Mouse (Mus musculus) lung, postnatal 4 days (tissue): ENCODE results near the gene Dysf.

ENCODE experiments used
- DNase-seq, 2 experiments: peaks; one replicate each; pipeline ENCODE4 v3.0.0; 2021

Gene Dysf

DNA sequence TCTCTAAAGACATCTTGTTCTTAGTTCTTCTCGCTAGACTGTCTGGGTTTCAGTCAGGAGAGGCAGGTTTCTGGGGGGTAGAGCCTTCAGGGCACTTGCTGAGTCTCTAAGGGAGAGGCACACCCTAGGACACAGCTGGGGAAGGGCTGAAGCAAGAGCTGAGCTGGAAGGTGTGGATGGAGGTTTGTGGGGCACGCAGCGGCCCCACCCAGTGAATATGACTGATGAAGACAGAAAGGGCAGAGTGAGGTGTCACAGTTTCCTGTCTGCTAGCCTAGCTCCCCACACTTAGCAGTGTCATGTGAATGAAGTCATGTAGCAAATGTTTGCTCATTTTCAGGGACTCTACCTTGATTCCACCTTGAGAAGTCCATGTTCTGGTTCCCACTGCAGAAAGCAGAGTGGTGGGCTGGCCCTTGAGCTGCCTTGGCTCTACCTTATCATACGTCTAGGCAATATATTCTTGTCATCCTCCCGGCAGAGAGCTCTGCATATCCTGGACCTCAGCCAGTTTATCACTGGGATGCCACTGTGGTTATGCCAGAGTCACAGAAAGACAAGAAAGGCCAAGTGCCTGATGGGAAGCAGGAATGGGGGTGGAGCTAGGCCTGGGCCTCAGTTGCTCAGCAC, 170.5 kb downstream of the Dysf start:
- DNase-seq: no peak

DNA sequence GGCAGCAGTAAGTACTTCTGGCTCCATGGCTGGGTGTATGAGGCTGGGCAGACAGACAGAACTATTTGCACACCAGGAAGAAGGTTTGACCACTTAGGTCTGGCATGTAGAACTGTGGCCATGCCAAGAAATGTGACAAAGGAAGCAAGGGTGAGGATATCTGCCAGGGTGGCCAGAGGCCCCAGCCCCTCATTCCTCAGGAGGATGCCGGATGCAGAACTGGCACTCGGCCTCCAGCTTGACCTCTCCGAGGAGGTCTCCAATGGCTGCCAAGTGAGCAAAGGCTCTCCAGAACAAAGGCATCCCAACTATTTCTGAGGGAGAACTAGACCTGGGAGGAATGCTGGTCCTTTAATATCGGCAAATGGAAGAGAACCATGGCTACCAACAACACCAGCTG, 173.1 kb downstream of the Dysf start:
- peak; percentile 58 to 86 for DNase-seq

DNA sequence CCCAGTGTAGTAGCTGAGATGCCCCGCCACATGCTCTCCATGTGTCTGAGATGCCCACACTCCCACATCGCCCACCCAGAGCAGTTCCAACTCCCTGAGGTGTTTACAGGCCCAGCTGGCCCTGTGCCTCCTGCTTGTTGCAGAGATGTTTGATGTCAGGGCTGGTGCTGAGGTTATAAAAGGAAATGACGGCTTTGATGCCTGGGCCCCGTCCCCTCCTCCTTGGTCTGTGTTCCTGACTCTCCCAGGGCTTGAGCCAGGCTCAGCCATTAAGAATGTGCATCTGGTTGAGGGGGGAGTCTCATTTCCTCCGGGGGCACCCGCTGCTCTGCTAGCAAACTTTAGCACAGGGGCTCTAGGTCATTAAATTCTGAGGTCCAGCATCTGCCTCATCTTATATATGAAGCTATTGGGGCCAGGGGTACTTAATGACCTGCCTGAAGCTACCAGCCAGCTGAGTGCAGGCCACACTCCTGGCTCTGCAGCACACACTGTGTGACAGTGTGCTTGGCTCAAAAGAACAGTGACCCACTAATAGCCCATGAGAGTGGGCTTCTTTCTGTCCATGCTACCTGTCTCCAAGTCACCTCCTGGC, 183.4 kb downstream of the Dysf start:
- peak in 1 of 2 experiments; percentile 37 for DNase-seq

DNA sequence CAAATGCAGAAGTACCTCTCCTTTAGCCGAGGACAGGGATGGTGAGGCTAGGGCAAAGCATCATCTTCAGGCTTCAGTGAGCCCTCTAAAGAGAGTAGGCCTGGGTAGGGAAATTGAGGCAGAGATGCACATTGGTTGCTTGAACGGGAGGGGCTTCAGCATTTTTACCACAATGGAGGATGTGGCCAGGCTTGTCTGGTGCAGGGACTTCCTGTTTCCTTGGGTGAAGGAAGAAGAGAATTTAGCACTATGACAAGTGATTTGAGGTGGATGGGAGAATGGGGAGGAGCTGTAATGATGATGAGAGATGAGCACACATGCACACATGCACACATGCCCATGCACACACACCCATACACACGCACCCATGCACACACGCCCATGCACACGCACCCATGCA, 188.1 kb downstream of the Dysf start:
- no peak for DNase-seq

DNA sequence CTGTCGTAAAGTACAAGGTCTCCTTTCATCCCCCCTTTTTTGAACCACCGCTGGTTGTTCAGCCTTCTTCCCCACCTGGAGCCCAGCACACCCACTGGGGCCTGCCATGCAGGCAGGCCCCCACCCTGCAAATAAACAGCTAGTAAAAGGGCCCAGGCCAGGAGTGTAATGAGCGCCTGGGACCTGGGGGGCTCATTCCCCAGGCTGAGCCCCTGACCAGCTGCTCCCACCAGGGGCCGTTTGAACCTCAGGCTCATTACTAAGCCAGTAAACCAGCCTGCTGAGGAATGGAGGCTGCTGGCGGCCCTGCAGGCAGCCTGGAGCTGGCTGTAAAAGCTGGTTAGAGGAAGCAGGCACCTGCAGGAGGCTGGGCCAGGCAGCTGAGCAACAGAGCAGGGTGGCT, 189.4 kb downstream of the Dysf start:
- no peak for DNase-seq

DNA sequence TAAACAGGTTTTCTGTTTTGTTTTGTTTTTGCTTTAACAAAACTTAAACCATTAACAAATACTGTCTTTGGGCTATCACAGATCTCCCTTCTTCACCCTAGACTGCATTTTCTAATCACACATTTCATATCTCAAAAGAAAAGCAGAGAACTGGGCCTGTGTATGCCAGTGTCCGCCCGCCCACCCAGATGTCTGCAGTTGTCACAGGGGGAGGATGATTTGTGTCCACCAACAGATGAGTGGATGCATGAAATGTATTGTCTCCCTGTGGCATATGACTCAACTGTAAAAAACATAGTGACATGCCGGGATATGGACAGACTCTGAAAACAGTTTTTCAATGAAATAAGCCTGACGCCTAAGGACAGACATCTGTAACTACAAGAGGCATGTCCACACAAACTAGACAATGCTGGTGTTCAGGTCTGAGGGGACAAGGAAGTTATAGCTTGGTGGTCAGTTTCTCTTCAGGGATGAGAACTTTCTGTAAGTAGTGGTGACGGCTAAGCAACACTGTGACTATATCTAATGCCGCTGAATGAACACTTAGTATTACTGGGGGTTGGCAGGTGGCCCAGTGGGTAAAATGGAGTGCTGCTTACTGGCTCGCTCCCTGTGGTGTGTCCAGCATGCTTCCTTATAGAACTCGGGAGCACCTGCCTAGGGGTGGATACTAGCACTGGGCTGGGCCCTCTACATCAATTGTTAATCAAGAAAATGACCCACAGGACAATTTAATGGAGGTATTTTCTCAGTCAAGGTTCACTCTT, 193.5 kb downstream of the Dysf start:
- no peak for DNase-seq

DNA sequence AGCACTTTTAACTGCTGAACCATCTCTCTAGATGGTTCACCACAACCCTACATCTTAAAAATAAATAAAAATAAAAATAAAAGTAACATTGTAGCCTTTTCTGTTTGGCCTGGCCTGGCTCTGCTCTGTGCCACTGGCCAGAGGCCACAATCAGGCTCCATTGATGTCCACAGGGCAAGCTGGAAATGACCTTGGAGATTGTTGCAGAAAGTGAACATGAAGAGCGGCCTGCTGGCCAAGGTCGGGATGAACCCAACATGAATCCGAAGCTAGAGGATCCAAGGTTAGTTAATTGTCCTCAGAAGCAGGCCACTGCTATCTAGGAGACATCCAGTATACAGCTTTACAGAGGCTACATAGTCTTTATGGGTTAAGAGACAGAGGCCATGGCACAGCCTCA, 197.2 kb downstream of the Dysf start:
- no peak for DNase-seq

DNA sequence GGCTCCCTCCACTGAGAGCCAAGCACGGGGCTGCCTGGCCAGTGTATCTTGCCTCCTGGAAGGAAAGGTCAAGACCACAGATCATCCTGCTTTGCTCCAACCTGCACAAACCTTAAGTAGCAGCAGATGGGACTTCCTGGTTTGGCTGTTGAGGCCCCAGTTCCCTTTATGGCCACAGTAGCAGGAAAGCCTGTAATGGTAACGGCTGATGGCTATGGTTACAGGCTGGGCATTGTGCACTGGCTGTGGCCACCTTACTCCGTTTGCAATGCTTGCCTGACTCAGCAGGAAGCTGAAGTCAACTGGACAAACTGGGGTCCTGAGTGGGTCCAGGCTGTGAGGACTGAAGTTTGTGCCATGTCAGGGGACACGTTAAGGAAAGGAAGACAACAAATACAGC, 200.2 kb downstream of the Dysf start:
- DNase-seq: no peak

DNA sequence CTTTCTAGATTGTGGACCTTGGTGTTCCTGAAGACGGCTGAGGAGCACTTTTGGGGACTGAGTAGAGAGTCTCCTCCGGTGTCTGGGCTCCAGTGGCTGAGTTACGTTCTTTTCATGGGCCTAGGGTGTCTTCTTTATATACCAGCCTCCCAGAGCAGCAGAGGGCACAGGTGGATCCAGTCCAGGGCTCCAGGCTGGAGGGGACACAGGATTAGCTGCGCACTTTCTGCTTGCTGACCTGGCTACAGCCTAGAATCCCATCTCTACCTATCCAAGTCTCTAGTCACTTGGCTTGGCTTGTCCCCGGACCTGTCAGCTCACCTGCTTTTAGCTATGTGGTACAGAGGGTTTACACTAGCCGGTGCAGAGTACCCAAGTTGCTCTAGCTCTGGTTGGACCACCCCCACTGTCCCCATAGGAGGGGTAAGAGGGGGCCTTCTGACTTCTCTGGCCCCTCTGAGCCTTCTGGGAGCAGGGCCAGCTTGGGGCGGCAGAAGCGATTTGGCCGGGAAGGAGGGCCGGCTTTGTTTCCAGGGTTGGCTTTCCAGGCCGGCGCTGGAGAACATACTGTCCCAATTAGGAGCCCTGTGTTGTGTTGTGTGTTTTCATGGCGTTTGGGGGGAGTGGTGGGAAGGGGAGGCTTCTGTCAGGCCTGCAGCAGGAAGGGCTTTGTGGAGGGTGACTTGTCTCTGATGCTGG, 201.5 kb downstream of the Dysf start:
- peak; percentile 16 to 57 for DNase-seq

DNA sequence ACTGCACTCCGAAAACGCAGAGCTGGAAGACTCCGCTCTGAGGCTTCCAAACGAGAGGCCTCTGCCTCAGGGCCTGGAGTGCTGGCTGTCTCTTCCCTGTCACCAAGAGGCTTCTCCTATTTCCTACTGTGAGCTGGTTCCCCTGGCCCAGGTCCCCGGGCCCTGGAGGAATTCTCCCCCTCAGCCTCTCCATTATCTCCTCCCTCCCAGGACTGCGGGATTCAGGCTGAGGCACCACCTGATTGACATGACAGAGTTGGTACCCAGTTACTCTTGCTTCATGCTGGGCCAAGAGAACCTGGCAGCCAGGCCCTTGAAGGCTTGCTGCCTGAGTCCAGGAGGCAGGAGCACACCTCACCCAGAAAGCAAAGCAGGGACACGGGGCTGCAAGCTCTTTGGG, 203.1 kb downstream of the Dysf start:
- no peak for DNase-seq

DNA sequence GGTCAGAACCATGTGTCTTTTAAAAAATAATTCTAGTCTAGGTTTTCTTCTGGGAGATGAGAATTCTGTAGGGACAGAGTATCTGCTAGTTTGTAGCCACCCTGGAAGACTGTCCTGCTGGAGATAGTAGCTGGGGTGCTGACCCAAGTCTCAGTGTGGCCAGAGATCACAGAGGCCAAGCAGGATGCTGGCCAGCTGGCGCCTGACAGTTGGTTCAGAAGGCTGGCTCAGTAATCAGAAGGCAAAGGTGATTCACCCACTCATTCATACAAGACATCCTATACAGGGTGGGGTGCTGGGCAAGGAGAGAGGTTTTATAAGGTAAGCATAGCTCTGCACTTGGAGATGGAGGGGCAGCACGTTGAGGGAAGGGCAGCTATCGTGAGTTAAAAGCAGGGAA, 204.7 kb downstream of the Dysf start:
- DNase-seq: no peak

DNA sequence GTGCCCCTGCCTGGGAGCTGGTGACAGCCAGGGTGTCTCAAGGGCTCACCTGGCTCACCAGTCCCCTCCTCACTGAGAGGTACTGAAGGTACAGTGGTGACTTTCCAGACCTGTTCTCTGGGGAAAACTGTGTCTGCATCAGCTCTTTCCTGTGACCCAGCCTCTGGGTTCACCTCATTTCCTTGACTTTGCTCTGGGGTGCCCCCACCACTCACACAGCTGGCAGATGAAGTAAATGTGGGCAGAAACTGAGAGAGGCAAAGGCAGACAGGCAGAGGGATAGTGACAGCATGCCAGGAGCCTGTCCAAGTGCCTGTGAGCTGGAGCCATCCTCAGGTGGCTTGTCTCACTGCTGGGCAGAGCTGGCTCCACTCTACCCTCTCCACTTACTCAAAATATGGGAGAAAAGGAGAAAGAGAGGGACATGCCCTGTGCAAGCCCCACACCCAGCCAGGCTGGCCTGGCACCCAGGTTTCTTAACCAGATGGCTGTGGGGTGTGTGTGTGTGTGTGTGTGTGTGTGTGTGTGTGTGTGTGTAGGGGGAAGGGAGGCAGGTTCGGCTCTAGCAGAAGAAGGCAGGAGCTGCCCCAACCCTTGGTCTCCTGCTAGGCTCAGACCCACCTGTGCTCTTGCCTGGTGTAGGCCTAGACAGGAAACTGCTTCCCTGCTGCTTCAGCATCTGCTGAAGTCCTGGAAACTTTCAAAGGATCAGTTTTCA, 209.0 kb downstream of the Dysf start:
- no peak for DNase-seq

DNA sequence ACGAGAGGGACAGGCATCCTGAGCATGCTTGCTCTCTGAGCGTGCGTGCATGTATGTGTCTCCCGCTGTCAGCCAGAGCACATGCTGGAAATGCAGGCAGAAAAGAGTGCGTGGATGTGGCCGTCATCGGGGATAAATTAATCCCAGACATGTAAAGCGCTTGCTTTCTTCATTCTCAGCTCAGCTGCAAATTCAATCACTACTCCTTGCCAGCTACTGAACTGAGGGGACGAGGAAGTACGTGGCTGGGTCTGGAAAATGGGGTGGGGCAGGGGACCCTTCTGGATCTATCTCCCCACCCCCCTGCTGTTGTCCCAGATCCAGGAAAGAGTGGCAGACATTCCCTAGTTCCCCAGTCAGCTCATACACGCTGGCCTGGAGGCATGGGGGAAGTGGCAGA, 210.7 kb downstream of the Dysf start:
- no peak for DNase-seq

DNA sequence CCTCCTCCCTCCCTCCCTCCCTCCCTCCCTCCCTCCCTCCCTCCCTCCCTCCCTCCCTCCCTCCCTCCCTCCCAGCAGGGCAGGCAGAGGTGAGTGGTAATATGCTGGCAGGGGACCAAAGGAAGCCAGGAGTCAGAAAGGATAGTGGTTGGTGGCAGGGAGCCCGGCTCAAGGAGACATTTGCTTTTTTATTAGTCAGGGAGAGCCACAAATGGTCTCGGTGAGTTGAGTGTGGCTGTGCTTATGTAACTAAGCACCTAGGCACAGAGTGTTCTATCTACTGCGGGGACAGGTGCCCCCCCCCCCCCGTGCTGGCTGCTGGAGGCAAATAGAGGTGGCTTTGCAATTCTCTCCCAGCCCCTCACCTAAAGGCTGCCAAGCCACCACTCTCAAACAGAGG, 216.5 kb downstream of the Dysf start:
- DNase-seq: no peak

DNA sequence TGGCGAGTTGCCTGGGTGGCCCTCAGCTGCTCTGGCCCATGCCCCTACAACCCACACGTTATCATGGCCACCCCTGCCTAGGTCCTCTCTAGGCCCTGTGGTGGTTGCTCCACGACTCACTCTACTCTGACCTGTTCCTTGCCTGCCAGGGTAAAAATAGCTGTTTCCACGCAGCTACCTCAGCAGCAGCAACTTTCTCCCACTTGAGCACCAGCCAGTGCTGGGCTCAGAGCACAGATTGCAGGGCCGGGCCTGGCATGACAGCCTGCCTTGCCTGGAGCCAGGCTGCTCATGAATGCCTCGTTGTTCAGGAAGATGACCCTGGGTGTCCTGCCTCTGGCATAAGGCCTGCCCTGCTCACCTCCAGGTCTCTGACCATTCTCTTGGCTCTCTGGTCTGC, 217.2 kb downstream of the Dysf start:
- no peak for DNase-seq

DNA sequence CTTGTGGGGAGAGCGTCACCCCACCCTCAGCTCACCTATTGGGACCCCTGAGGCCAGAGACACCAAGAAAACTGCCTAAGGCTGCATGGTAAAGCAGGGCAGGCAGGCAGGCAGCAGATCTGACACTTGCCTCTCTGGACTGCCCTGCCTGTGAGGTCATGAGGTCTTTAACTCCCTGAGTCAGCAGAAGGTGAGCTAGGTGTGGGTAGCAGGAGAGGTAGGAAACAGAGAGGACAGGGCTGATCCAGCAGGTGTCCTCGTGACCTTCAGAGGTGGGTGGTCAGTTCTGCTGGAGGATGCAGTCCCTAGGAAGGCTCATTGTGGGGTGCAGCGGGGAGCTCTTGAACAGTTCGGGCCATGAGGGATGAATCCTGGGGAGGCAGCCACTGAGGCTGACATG, 219.8 kb downstream of the Dysf start:
- no peak for DNase-seq

DNA sequence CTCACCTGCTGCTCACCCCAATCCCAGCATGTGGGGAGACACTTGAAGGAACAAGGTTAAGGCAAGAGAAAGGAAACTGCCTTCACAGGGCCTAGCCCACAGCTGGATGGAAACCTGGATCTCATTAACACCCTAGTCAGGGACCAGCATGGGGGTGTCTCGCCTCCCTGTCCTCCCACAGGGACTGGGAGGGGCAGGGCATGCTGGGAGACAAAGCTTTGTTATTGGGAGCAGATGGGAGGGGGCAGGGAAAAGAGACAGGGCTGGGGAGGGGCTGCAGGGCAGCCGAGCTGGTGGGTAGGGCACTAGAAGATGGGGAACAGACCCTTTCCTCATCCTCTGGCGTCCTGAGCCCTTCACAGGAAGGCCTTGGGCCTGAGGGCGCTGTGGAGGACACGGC, 220.4 kb downstream of the Dysf start:
- DNase-seq: no peak

DNA sequence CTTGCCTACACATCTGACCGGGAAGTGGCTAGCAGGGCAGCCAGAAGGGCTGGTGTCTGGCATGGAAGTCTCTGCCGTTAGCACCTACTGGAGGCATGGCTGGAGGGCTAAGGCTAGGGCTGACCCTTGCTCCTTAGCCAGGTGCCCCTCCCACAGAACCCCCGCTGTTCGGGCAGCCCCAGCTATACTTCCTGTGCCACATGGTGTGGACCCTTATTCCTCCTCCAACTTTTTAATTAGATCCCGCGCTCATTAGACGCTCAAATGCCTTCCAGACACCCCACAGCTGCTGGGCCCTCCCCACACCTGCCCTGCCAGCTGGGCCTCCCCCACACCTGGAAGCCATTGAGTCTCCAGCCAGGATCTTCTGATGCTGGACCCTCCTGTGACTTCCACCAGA, 221.3 kb downstream of the Dysf start:
- DNase-seq: no peak

DNA sequence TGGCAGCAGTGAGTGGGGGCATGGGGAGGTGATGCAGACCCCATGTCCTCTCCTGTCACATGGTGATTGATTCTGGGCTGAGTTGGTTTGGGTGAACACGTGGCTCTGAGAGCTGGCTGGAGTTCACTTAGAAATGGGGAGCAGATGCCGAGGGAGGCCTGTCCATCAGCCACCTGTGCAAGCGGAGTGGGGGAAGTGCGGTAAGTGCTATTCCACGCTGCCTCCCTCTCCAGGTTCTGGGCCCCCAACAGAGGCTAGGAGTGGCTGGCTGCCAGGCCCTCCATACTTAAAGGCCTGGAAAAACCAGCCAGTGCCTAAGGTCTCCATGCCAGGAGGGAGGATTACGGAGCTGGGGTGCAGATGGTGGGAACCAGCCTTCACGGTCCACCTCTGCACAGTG, 222.7 kb downstream of the Dysf start:
- DNase-seq: no peak

DNA sequence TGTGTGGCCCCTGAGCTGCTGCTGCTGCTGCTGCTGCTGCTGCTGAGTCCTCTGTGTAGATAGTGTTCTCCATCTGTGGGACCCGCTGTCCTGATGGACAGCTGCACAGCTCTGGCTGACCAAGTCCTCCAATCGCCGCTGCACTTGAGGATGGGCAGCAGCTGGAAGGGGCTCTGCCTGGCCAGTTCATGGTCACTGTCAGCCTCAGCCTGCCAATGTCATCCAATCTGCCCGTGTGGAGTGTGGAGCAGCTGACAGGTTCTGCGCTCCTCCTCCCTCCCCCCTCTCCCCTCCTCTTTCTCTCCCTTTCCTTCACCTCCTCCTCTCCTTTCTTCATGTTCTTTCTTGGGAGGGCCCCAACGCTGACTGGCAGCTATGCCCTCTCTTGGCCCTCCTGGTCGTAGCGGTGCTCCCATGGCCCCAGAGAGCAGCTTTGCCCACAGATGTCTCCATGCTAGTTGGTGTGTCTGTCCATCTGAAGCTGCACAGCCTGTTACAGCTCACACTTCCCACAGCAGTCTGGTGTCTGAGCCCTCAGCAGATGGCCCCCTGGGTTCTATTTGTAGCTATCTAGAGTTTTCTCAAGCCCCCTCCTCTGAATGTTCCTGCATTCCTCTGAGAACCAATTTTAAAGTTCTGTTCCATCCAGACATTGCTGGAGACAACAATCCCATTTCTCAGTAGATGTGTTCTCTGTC, 223.8 kb downstream of the Dysf start:
- DNase-seq: no peak

DNA sequence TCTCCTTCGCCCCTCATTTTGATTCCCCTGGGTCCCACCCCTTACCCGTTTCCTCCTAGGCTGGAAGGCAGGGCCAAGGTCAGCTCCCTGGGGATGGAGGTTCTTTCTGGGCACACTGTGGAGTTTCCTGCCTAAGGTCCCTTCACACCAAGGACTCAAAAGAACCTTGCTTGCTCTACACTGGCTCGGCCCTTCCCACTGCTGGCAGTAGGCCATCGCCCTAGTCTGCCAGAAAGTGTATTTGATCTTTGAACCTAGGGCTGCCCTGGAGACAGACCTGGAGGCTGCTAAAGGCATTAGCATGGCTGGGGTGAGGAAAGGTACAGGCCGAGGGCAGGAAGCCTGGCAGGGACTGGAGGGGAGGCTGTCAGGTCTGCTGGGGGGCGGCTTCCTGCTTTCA, 225.4 kb downstream of the Dysf start:
- peak in 1 of 2 experiments; percentile 12 for DNase-seq

DNA sequence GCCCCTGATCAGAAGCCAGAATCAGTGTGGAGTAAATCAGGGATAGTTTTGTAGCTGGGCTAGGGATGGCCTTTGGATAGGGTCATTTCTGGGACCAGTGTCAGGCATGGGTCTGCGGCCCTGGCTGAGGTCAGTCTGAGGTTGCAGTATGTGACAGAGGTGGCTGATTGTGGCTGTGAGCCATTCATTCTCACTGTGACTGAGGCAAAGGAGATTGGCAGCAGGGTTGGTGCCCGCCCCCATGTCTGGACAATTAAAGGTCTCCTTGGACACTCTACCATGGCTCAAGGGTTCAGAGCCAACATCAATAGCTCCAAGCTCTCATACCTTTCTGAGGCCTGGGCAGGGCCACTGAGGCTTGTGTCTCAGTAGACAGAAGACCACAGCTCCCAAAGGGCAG, 227.0 kb downstream of the Dysf start:
- no peak for DNase-seq

DNA sequence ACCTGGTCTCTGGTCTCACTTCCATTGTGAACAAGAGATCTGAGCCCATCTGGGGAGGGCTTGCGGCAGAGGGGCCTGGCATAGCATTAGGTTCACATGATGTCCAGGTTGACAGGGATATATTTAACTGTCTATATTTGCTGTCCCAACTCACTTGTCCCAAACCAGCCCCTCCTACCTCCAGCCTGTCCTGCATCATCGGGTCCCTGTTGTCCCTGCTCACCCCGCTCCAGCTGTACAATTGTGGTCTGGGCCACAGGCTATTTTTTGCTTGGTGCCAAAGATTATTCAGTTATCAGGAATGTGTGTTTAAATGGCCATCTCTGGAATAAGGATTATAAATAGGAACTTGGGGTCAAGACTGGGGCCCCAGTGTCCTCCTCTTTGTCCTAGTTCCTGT, 235.0 kb downstream of the Dysf start:
- no peak for DNase-seq
